Mouse (Mus musculus): ENCODE results near the gene Fcna.

Gene Fcna

GRCm38 (mm10) chr2:25627811-25628210 is at the start of gene Fcna:
Gene Fcna (minus strand): TSS chr2:25628030.
- no peak for DNase-seq (ENCODE audit: low read depth, low spot score)

GRCm38 (mm10) chr2:25676486-25676885 is 48.7 kb upstream of the Fcna start, which contains the start of gene Lcn6:
Gene Lcn6 (plus strand): TSS chr2:25676786.
- no peak for DNase-seq (ENCODE audit: low read depth, low spot score)

GRCm38 (mm10) chr2:25666516-25666915 is 38.7 kb upstream of the Fcna start:
- DNase-seq (ENCODE audit: low read depth, low spot score), result no peak

GRCm38 (mm10) chr2:25664125-25664524 is 36.3 kb upstream of the Fcna start:
- DNase-seq (ENCODE audit: low read depth, low spot score), result peak; percentile 62

GRCm38 (mm10) chr2:25663511-25663910 is 35.7 kb upstream of the Fcna start:
- peak; percentile 82 for DNase-seq (ENCODE audit: low read depth, low spot score)

- DNase-seq (ENCODE audit: low read depth, low spot score), result no peak
These were observed 33.6 kb upstream of the Fcna start for GRCm38 (mm10) chr2:25661245-25661970.

- no peak for DNase-seq (ENCODE audit: low read depth, low spot score)
These were observed 32.4 kb upstream of the Fcna start for GRCm38 (mm10) chr2:25660279-25660678.

GRCm38 (mm10) chr2:25657652-25658051 is 29.8 kb upstream of the Fcna start, which contains the start of gene Lcn5:
Gene Lcn5 (plus strand): TSS chr2:25657952.
- DNase-seq (ENCODE audit: low read depth, low spot score), result no peak

- DNase-seq (ENCODE audit: low read depth, low spot score), result no peak
These were observed 29.4 kb upstream of the Fcna start for GRCm38 (mm10) chr2:25657246-25657645.

- DNase-seq (ENCODE audit: low read depth, low spot score), result no peak
These were observed 28.9 kb upstream of the Fcna start for GRCm38 (mm10) chr2:25656691-25657090.

- DNase-seq (ENCODE audit: low read depth, low spot score), result no peak
These were observed 26.7 kb upstream of the Fcna start for GRCm38 (mm10) chr2:25654502-25654901.

- no peak for DNase-seq (ENCODE audit: low read depth, low spot score)
These were observed 25.1 kb upstream of the Fcna start, which contains the start of gene Lcn8 for GRCm38 (mm10) chr2:25652902-25653301. Gene Lcn8 (plus strand): TSS chr2:25653120.

GRCm38 (mm10) chr2:25639890-25640289 is 12.1 kb upstream of the Fcna start:
- peak; percentile 59 for DNase-seq (ENCODE audit: low read depth, low spot score)

GRCm38 (mm10) chr2:25634046-25634445 is 6.2 kb upstream of the Fcna start:
- DNase-seq (ENCODE audit: low read depth, low spot score), result no peak

GRCm38 (mm10) chr2:25633616-25634015 is 5.8 kb upstream of the Fcna start:
- DNase-seq (ENCODE audit: low read depth, low spot score), result no peak

GRCm38 (mm10) chr2:25628738-25629137 is 908 bp upstream of the Fcna start:
- no peak for DNase-seq (ENCODE audit: low read depth, low spot score)

- no peak for DNase-seq (ENCODE audit: low read depth, low spot score)
These were observed 1.8 kb downstream of the Fcna start for GRCm38 (mm10) chr2:25625986-25626385.

- DNase-seq (ENCODE audit: low read depth, low spot score), result peak; percentile 95
These were observed 6.3 kb downstream of the Fcna start, which contains the start of gene Tmem141 for GRCm38 (mm10) chr2:25621229-25622200. Gene Tmem141 (minus strand): TSS chr2:25622005.

GRCm38 (mm10) chr2:25620852-25621228 is 7.0 kb downstream of the Fcna start:
- no peak for DNase-seq (ENCODE audit: low read depth, low spot score)

GRCm38 (mm10) chr2:25620386-25620785 is 7.4 kb downstream of the Fcna start:
- DNase-seq (ENCODE audit: low read depth, low spot score), result no peak

- no peak for DNase-seq (ENCODE audit: low read depth, low spot score)
These were observed 10.3 kb downstream of the Fcna start, which contains the start of gene Ccdc183 for GRCm38 (mm10) chr2:25617578-25617977. Gene Ccdc183 (minus strand): TSS chr2:25617678.

GRCm38 (mm10) chr2:25616398-25616797 is 11.4 kb downstream of the Fcna start:
- no peak for DNase-seq (ENCODE audit: low read depth, low spot score)

All from A20 (cell line).